Mouse (Mus musculus) G1E-ER4 (cell line): ENCODE measurements around the gene Fam216b. TPM values are rescaled to one million over a fixed set of nuclear protein-coding genes. Genes with fewer than 3 reads are reported as not detected.

Source experiments
- GATA1 ChIP-seq: IDR thresholded peaks from one replicate; pipeline ENCODE4 v1.8.0; 2012; ENCODE audit warnings: low read length, inconsistent platforms
- polyA plus RNA-seq: library from polyadenylated mRNA; stranded (reverse); fragments of >175 nt; gene quantifications from 2 replicates; pipeline ENCODE4 v1.2.3, GENCODE M21; 2012

The Fam216b gene
- polyA plus RNA-seq: not detected in 2 replicates

- no peak for TF ChIP-seq GATA1
These were observed at the start of gene Fam216b for GRCm38 (mm10) chr14:78088907-78089306. Gene Fam216b (minus strand): TSS chr14:78089007.

- no peak for TF ChIP-seq GATA1
These were observed 43.7 kb upstream of the Fam216b start for GRCm38 (mm10) chr14:78132368-78133052.

- TF ChIP-seq GATA1: no peak
These were observed 37.9 kb upstream of the Fam216b start for GRCm38 (mm10) chr14:78126670-78127069.

DNA sequence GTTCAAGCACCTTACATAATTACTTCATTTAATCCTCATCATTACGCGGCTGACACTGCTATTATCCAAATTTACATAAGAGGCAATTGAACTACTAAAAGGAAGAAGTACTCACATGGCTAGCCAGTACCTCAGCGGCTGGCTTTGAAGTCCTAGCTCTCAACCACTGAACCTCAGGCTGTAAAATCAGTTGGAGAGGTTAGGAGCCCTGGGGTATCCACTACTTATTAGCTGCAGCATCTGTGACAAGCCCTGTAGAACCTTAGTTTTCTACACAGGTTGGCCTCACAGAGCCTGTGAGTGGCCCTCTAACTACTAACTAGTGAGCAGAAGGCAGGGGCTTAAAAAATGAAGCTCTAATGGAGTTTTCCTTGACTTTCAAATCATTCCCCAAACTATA is 31.5 kb upstream of the Fam216b start:
- no peak for TF ChIP-seq GATA1

DNA sequence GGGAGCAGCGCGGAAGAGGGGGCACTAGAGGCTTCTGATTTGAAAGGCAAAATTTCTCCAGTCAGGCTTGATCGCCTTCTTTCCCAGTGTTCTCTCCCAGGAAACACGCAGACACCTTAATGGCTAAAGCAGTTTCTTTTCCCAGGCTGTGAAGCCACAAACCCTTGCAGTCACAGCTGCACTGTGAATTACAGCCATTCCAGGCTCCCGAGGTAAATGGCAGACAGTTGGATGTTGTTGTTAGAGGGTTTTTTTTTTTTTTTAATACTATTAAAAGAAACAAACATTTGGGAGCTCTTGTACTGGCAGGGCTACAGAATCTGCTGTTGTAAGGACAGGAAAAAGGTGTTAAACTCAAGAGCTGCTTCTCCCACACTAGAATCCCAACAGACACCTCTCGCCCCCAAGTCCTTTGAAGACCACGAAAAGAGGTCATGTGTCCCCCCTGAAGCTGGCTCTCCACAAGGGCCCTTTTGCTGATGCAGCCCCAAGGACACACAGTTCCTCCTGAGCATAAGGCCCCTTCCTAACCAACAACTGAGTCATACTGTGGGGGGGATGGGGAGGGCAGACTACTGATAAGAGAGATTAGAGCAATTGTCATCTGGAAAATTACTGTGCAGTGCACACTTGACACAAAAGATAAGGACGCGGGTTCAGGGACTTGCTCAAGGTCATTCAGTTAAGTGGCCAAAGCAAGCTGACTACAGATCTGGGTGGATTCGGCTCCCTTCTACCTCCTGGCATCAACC is 30.8 kb upstream of the Fam216b start:
- no peak for TF ChIP-seq GATA1

- no peak for TF ChIP-seq GATA1
These were observed 28.9 kb upstream of the Fam216b start for GRCm38 (mm10) chr14:78117671-78118070.

DNA sequence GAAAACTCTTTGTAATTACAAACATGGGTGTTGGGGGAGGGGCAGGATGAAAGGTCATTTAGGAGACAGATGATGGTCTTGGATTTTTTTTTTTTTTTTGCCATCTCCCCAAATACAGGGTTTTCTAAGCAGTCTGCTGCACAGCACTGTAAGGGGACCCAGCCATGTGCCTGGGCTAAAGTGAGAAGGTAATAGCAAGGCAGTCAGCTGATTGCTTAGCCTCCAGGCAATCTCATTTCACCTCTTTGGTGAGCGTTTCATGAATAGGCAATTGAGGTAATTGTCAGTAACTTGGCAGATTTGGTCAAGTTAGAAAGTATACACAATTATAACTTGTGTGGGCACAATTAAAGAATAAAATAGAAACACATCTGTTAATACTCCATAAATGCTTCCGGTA is 28.5 kb upstream of the Fam216b start:
- TF ChIP-seq GATA1: no peak

DNA sequence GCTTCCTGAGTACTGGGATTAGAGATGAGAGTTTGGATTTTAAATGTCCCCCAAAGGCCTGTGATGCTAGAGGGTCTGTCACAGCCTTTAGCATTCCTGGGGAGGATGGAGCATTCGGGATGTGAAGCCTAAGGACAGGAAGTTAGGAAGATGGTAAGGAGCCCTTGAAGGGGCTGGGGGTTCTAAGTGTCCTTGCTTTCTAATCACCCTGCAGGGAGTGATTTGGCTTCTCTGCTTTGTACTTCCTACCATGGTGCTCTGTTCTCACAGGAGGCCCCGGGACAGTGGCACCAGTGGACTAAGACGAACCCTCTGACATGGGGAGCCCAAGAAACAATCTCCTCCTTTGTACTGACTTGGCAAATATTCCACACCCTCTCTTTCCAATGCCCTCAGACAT is 23.7 kb upstream of the Fam216b start:
- no peak for TF ChIP-seq GATA1

DNA sequence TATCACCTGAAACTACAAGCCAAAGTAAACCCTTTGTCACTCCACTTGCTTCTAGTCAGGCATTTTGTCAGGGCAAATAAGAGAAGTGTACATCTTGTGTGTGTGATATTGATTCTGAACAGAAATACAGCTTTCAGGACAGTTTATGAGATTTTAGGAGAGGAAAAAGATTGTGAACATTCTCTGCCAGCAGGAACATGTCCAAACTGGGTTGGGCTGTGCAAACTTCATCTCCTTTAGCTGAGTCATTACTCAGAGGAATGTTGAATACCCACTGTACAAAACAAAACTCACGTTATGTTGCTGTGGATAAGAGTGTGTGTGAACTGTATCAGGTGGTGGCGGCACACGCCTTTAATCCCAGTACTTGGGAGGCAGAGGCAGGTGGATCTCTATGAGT is 22.1 kb upstream of the Fam216b start:
- no peak for TF ChIP-seq GATA1

DNA sequence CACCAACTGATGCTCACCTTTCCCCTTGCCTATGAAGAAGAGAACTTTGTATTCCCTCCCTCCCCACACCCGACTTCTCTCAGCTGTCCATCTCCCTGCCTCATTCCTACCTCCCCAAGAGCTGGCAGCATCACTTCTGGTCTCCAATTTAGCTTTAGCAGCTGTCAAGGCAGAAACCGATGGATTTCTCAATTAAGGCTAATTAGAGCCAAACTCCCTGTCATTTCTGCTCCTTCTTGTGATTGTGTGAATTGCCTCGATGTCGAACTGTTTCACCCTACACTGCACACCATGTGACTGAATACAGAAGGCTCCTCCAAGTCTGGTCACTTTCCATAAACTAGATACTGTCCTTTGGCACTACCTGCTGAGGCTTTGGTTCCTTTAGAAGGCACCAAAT is 20.6 kb upstream of the Fam216b start:
- TF ChIP-seq GATA1: no peak

DNA sequence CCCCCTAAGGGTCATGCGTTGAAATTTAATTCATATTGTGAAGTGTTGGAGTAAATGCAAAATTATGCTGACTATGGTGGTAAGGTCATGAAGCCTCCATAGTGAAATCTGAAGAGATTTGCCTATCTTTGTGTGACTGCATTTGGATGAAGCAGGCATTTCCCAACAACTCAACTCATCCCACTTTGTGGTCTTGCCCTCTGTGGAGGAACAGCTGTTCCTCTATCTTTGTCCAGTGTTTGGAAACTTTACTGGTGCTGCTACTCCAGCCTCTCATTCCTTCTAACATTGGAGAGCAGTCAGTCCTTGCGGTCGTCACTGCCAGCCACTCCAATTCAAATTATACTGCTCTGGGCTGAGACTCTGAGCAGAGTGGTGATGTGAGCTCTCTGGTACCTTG is 19.6 kb upstream of the Fam216b start:
- TF ChIP-seq GATA1: no peak

DNA sequence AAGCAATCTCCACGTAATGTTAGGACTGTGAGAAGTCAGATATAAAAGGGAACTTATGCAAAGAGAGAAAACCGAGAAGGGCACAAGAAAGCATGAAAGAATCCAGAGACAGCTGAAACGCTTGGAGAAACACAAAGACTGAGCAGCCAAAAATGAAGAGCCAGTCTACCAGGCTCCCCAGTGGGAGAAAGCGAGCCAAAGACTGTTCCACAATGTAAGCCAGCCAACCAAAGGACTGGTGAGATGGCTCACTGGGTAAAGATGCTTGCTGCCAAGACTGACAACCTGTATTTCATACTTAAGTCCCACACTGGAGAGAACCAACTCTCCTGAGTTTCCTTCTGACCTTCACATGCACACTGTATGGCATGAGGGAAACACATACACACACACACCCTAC is 784 bp upstream of the Fam216b start:
- no peak for TF ChIP-seq GATA1

DNA sequence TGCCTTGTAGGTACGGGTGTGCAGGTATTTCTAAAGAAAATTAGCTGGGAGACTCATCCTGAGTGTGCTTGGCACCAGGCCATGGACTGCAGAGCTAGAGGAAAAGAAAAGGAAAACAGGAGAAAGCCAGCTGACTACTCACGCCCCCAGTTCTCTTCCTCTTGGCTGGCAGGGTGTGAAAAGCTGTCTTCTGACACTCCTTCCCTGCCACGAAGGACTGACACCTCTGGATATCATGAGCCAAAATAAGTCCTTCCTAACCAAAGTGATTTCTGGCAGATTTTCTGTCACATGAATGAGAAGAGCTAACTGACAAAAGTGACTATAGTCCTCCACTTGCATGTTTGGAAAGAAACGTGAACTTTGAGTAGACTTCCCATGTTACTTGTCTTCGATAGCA is 5.3 kb downstream of the Fam216b start:
- TF ChIP-seq GATA1: no peak

- no peak for TF ChIP-seq GATA1
These were observed 11.3 kb downstream of the Fam216b start for GRCm38 (mm10) chr14:78077508-78077907.

DNA sequence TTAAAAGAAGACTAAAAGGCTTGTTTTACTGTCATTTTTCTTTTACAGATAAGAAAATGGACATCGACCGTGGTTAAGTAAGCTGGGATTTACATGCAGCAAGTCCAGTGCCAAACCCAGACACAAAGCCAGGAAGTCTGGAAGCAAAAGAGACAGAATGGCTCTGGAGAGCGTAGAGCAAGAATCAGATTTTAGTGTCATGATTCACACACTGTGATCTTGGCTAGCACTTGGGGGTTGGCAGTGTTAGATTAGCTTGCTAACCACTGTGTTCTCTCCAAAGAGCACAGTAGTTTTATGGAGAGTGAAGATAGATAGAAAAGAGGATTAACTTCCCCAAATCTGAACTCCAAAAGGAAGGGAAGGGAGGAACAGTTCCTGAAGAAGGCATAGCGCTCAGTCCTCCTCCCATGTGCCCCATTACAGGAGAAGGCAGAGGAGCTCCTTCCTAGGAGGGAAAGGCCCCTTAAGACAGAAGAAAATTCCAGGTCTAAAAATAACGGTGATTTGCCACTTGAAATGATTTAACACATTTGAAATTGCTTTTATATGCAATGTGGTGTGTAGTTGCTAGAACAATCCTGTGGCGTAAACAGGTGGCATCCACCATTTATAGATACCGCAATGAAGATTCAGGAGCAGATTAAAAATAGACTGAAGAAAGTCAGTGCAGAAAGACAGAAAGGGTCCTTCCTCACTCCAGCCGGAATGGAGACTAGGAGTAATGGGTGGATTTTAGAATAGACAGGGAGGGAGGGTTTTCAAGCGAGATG is 22.7 kb downstream of the Fam216b start:
- TF ChIP-seq GATA1: no peak

DNA sequence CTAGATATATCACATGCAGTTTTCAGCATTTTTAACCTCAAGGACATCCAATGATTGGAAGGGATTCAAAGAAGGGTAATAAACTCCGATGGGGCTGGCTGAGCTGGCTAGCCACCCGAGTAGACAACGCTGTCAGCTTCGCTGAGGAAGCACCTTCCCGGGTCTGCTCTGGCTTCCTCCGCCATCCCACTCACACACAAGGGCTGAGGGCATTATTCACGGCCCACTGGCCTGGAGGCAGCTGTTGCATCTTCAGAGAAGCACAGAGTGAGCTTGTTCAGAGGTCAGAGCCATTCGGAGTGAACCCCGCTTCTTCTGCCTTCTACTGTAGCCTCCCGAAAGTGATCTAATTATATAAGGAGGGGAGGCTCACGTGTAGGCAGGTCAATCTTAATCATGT is 26.3 kb downstream of the Fam216b start:
- no peak for TF ChIP-seq GATA1
